Mouse (Mus musculus): ENCODE data around the gene 4931422A03Rik.

- TF ChIP-seq ZC3H11A (IDR thresholded peaks at IDR 0.05; ENCODE audit: low read depth, low read length) (no peak), MYB (IDR thresholded peaks at IDR 0.05; ENCODE audit: low read depth, low read length) (no peak), CTCF (IDR thresholded peaks at IDR 0.05 in 2 of 3, conservative IDR thresholded peaks at IDR 0.05 in 1 of 3; ENCODE audit: control insufficient read depth in 1 of 3, insufficient read depth in 1 of 3, low read depth in 2 of 3, low read length in 3 of 3, poor library complexity in 1 of 3, severe bottlenecking in 1 of 3) (no peak)
Observed at GRCm38 (mm10) chr2:104001861-104002260, 26.3 kb downstream of the 4931422A03Rik start.
